Mouse (Mus musculus) liver, embryonic 13.5 days (tissue): ENCODE measurements around the gene Cirbp. TPM values are rescaled to one million over a fixed set of nuclear protein-coding genes. Genes with fewer than 3 reads are reported as not detected.
"Not testable (repeated sequence)": the region's sequence is repeated elsewhere in the genome, so short reads cannot be mapped to it uniquely, and the experiment has no call there.

ENCODE experiments used
- ATAC-seq: fragments of 200-750 bp; cut with Nextera tagmentation; 2 replicates; pipeline ENCODE4 v1.8.0; 2017; ENCODE audit warnings: low read depth, mild to moderate bottlenecking, moderate number of reproducible peaks, moderate library complexity
- DNase-seq: peaks from one replicate; pipeline ENCODE4 v3.0.0; 2022
- H3K27ac ChIP-seq: fragments of 300-500 bp; sonication (generic); 2 replicates; pipeline ENCODE4 v1.5.1; 2015; ENCODE audit warnings: moderate library complexity, mild to moderate bottlenecking, inconsistent platforms
- H3K27me3 ChIP-seq: fragments of 300-500 bp; sonication (generic); 2 replicates; pipeline ENCODE4 v1.6.1; 2015; ENCODE audit warnings: mild to moderate bottlenecking, inconsistent platforms
- H3K36me3 ChIP-seq: fragments of 300-500 bp; sonication (generic); 2 replicates; pipeline ENCODE4 v1.6.1; 2015; ENCODE audit warnings: mild to moderate bottlenecking, inconsistent platforms
- H3K4me1 ChIP-seq: fragments of 300-500 bp; sonication (generic); replicated peaks from 2 replicates; pipeline ENCODE4 v1.6.1; 2015; ENCODE audit warnings: inconsistent platforms
- H3K4me2 ChIP-seq: fragments of 300-500 bp; sonication (generic); 2 replicates; pipeline ENCODE4 v1.6.1; 2015; ENCODE audit warnings: inconsistent platforms, mild to moderate bottlenecking, moderate library complexity
- H3K4me3 ChIP-seq: fragments of 300-500 bp; sonication (generic); replicated peaks from 2 replicates; pipeline ENCODE4 v1.5.1; 2015; ENCODE audit warnings: mild to moderate bottlenecking, inconsistent platforms
- H3K9ac ChIP-seq: fragments of 300-500 bp; sonication (generic); 2 replicates; pipeline ENCODE4 v1.6.1; 2015; ENCODE audit warnings: mild to moderate bottlenecking, inconsistent platforms
- H3K9me3 ChIP-seq: fragments of 300-500 bp; sonication (generic); replicated peaks from 2 replicates; pipeline ENCODE4 v1.6.1; 2016; ENCODE audit warnings: inconsistent platforms
- WGBS: fragments of 180-500 bp; shearing (Covaris S2); methylation state at CpG from one replicate; pipeline ENCODE4 v1.1.7; 2015; ENCODE audit not compliant: insufficient replicate concordance; 5-methylcytosine and 5-hydroxymethylcytosine counted together
- polyA plus RNA-seq: library from polyadenylated mRNA; unstranded; fragments of >200 nt; fragmentation: Nextera tagmentation; extraction: Ambion mirVana; gene quantifications from 2 replicates; pipeline ENCODE4 v1.2.1, GENCODE M21; 2015

Cirbp gene
- polyA plus RNA-seq, 1 experiment from 2014 or later: 21.9 TPM

- Histone ChIP-seq H3K4me1 (no peaks in the 10 kb centered on the region), H3K27ac (no peak overlapping the region), H3K4me3 (no peak overlapping the region), H3K9me3 (no peaks in the 10 kb centered on the region), H3K27me3 (peaks cover 33% of the 10 kb centered on the region), H3K36me3 (no peaks in the 10 kb centered on the region), H3K4me2 (no peak overlapping the region), H3K9ac (no peak overlapping the region)
- WGBS: 70% methylated on average over 1 of the region's 1 CpGs
- ATAC-seq: no peak
- DNase-seq: no peak
Measured at GRCm38 (mm10) chr10:80207201-80207600, 41.4 kb downstream of the Cirbp start.

GRCm38 (mm10) chr10:80207676-80208075 lies 41.9 kb downstream of the Cirbp start:
- Histone ChIP-seq H3K9me3 (no peaks in the 10 kb centered on the region), H3K4me1 (no peaks in the 10 kb centered on the region), H3K27me3 (peaks cover 33% of the 10 kb centered on the region), H3K27ac (no peak overlapping the region), H3K4me2 (no peak overlapping the region), H3K9ac (no peak overlapping the region), H3K36me3 (no peaks in the 10 kb centered on the region), H3K4me3 (no peak overlapping the region)
- ATAC-seq (no peak), DNase-seq (no peak)
- 67% methylated on average over 10 of the region's 10 CpGs for WGBS

GRCm38 (mm10) chr10:80208248-80208647 lies 42.5 kb downstream of the Cirbp start:
- peaks cover 33% of the 10 kb centered on the region for H3K27me3 ChIP-seq
- no peaks in the 10 kb centered on the region for H3K36me3 ChIP-seq
- 67% methylated on average over 4 of the region's 4 CpGs for WGBS

GRCm38 (mm10) chr10:80208841-80209371 lies 43.1 kb downstream of the Cirbp start:
- Histone ChIP-seq H3K36me3 (no peaks in the 10 kb centered on the region), H3K4me3 (no peak overlapping the region), H3K4me2 (no peak overlapping the region), H3K27me3 (peaks cover 30% of the 10 kb centered on the region), H3K9ac (no peak overlapping the region), H3K4me1 (no peaks in the 10 kb centered on the region), H3K27ac (no peak overlapping the region), H3K9me3 (no peaks in the 10 kb centered on the region)
- WGBS: 46% methylated on average over 24 of the region's 24 CpGs
- no peak for DNase-seq
- ATAC-seq: no peak

More at GRCm38 (mm10) chr10:80208248-80208647, 42.5 kb downstream of the Cirbp start:
- H3K9ac ChIP-seq: no peak overlapping the region
- H3K4me1 ChIP-seq: no peaks in the 10 kb centered on the region
- ATAC-seq (no peak), DNase-seq (no peak)
- H3K9me3 ChIP-seq: no peaks in the 10 kb centered on the region
- no peak overlapping the region for H3K4me2 ChIP-seq
- no peak overlapping the region for H3K27ac ChIP-seq
- no peak overlapping the region for H3K4me3 ChIP-seq

GRCm38 (mm10) chr10:80211547-80212103 lies 45.8 kb downstream of the Cirbp start:
- not testable (repeated sequence) for DNase-seq, H3K27ac ChIP-seq, H3K4me2 ChIP-seq, H3K9ac ChIP-seq, H3K4me1 ChIP-seq, H3K9me3 ChIP-seq, H3K4me3 ChIP-seq, ATAC-seq, H3K36me3 ChIP-seq
- 59% methylated on average over 7 of the region's 7 CpGs for WGBS
- H3K27me3 ChIP-seq: peaks cover 19% of the 10 kb centered on the region

GRCm38 (mm10) chr10:80215048-80215772 lies 49.4 kb downstream of the Cirbp start:
- ATAC-seq (no peak), DNase-seq (no peak)
- Histone ChIP-seq H3K27me3 (peaks cover 9% of the 10 kb centered on the region; the same call in 1 of the 2 replicates), H3K4me1 (no peaks in the 10 kb centered on the region), H3K36me3 (no peaks in the 10 kb centered on the region), H3K27ac (no peak overlapping the region), H3K9me3 (no peaks in the 10 kb centered on the region), H3K4me2 (no peak overlapping the region), H3K4me3 (no peak overlapping the region), H3K9ac (no peak overlapping the region)
- WGBS: 29% methylated on average over 16 of the region's 16 CpGs

GRCm38 (mm10) chr10:80220676-80221075 lies 54.9 kb downstream of the Cirbp start:
- H3K4me2 ChIP-seq: no peak overlapping the region
- ATAC-seq (no peak), DNase-seq (no peak)
- WGBS: 45% methylated on average over 8 of the region's 9 CpGs
- H3K27me3 ChIP-seq: peaks cover 29% of the 10 kb centered on the region
- H3K4me3 ChIP-seq: no peak overlapping the region
- H3K27ac ChIP-seq: no peak overlapping the region
- peaks cover 5% of the 10 kb centered on the region for H3K4me1 ChIP-seq
- H3K9me3 ChIP-seq: no peaks in the 10 kb centered on the region
- H3K36me3 ChIP-seq: no peaks in the 10 kb centered on the region
- no peak overlapping the region for H3K9ac ChIP-seq

Other genes starting within 250 kb of the Cirbp start
- 0.19 and 0.28 TPM in 2 replicates for gene Kiss1r, start 249.0 kb upstream of the Cirbp start, polyA plus RNA-seq
- 63.0 and 63.8 TPM in 2 replicates for gene R3hdm4, start 244.8 kb upstream of the Cirbp start, polyA plus RNA-seq
- 5.4 and 5.7 TPM in 2 replicates for gene Arid3a, start 238.9 kb upstream of the Cirbp start, polyA plus RNA-seq
- 78.2 and 83.0 TPM in 2 replicates for gene Wdr18, start 205.8 kb upstream of the Cirbp start, polyA plus RNA-seq
- gene Grin3b, start 195.3 kb upstream of the Cirbp start, polyA plus RNA-seq: 0.07 and 0.10 TPM in 2 replicates
- gene Tmem259, start 181.7 kb upstream of the Cirbp start, polyA plus RNA-seq: 8.2 TPM in 2 replicates
- 45.8 and 49.6 TPM in 2 replicates for gene Cnn2, start 177.4 kb upstream of the Cirbp start, polyA plus RNA-seq
- gene Abca7, start 169.5 kb upstream of the Cirbp start, polyA plus RNA-seq: 6.3 and 7.4 TPM in 2 replicates
- gene Arhgap45, start 149.3 kb upstream of the Cirbp start, polyA plus RNA-seq: 14.3 and 14.9 TPM in 2 replicates
- gene Polr2e, start 126.2 kb upstream of the Cirbp start, polyA plus RNA-seq: 120 and 122 TPM in 2 replicates
- gene Gpx4, start 118.8 kb upstream of the Cirbp start, polyA plus RNA-seq: 677 TPM in 2 replicates
- 9.2 and 9.9 TPM in 2 replicates for gene Sbno2, start 60.4 kb upstream of the Cirbp start, polyA plus RNA-seq
- 16.2 and 18.3 TPM in 2 replicates for gene Stk11, start 50.2 kb upstream of the Cirbp start, polyA plus RNA-seq
- 358 and 362 TPM in 2 replicates for gene Atp5d, start 27.4 kb upstream of the Cirbp start, polyA plus RNA-seq
- gene Cbarp, start 25.1 kb upstream of the Cirbp start, polyA plus RNA-seq: 0.54 and 0.69 TPM in 2 replicates
- gene Midn, start 17.7 kb upstream of the Cirbp start, polyA plus RNA-seq: 3.0 and 3.3 TPM in 2 replicates
- 14.8 and 15.1 TPM in 2 replicates for gene 1600002K03Rik, start 7.0 kb downstream of the Cirbp start, polyA plus RNA-seq
- 0.98 and 1.1 TPM in 2 replicates for gene Efna2, start 13.5 kb downstream of the Cirbp start, polyA plus RNA-seq
- 26.1 and 26.5 TPM in 2 replicates for gene Mum1, start 60.4 kb downstream of the Cirbp start, polyA plus RNA-seq
- 241 and 294 TPM in 2 replicates for gene Ndufs7, start 83.1 kb downstream of the Cirbp start, polyA plus RNA-seq
- gene Gamt, start 95.0 kb downstream of the Cirbp start, polyA plus RNA-seq: 53.5 and 57.2 TPM in 2 replicates
- gene Dazap1, start 95.5 kb downstream of the Cirbp start, polyA plus RNA-seq: 33.5 and 34.7 TPM in 2 replicates
- gene Rps15, start 126.5 kb downstream of the Cirbp start, polyA plus RNA-seq: 792 and 836 TPM in 2 replicates
- gene Apc2, start 130.0 kb downstream of the Cirbp start, polyA plus RNA-seq: 0.13 and 0.24 TPM in 2 replicates
- gene 2310011J03Rik, start 154.6 kb downstream of the Cirbp start, polyA plus RNA-seq: 42.3 and 43.7 TPM in 2 replicates
- 5.3 TPM in 2 replicates for gene Pcsk4, start 163.5 kb downstream of the Cirbp start, polyA plus RNA-seq
- 50.9 and 65.0 TPM in 2 replicates for gene Reep6, start 164.0 kb downstream of the Cirbp start, polyA plus RNA-seq
- gene Adamtsl5, start 182.4 kb downstream of the Cirbp start, polyA plus RNA-seq: 1.8 and 2.5 TPM in 2 replicates
- gene Plk5, start 190.5 kb downstream of the Cirbp start, polyA plus RNA-seq: 0.12 TPM in 1 of 2 replicates, not detected in the other
- 1.0 and 1.1 TPM in 2 replicates for gene Mex3d, start 221.7 kb downstream of the Cirbp start, polyA plus RNA-seq
- 81.2 and 87.4 TPM in 2 replicates for gene Mbd3, start 233.6 kb downstream of the Cirbp start, polyA plus RNA-seq
- 474 and 603 TPM in 2 replicates for gene Uqcr11, start 240.8 kb downstream of the Cirbp start, polyA plus RNA-seq